Mouse (Mus musculus) layer of hippocampus, adult 9-10 months (tissue): ENCODE results near the gene Cers2.

Source experiments
- DNase-seq: peaks from one replicate; pipeline ENCODE4 v3.0.0; 2022; ENCODE audit warnings: low spot score

Cers2 gene

DNA sequence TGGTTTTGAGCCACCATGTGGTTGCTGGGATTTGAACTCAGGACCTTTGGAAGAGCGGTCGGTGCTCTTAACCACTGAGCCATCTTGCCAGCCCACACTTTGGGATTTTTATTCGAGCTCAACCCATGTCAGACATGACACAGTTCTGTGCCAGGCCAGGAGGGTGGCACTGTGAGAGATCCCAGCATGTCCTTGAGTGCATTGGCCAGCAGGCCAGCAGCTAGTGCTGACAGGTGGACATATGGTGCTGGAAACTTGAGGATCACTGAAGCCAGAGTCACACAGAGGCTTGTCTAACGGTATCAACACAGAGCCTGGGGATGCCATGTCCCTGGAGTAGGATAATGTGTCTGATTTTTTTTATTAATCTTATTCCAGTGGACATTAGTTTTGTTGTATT is 25.2 kb upstream of the Cers2 start:
- DNase-seq, result no peak

DNA sequence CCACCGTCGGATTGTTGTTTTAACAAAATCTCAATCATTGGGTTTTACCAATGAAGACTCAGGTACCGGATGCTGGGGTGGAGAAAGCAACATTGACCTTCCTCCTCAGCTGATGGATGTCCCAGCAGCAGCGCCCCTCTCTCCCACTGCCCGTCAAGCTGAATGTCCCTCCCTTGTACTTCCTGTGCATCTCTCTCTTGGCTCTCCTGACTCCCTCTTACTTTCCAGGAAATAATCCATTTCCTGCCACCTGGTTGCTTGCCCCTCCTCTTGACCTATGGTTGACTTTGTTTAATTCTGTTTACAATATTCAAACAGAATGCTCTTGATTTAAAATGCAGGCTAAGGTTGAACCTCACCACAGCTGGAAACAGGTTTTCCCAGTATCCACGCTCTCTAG is 24.4 kb upstream of the Cers2 start:
- no peak for DNase-seq

DNA sequence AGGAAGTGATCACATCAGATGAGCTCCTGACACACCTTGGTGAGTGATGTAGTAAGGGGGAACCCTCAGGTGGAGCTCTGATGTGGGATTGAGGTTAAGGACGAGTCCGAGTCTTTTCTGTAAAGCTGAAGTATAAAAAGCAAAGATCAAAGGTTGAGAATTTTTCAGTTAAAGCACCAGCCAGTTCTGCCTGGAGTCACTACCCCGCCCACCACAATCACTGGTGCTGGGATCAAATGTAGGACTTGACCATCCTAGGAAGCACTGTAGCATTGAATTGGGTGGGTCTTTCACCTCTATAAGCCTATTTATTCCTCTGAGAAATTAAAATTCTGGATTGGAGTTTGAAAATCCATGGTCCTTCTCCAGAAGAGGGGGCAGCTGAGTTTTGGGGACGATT is 23.6 kb upstream of the Cers2 start:
- DNase-seq, result no peak

DNA sequence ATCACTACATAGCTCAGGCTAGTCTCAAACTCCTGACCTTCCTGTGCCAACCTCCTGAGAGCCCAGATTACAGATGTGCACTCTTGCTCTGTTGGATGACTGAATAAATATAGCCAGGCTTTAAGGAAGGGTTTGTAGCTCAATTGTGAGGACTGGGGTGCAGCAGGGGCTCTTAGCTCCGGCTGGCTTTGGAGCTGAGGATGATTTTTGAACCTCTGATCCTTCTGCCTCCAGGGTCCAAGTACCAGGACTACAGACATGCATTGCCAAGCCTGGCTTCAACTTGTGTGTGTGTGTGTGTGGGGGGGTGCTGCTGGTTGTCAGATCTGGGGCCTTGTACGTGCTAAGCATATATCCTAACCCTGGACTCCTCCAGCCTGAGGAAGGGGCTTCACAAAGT is 21.7 kb upstream of the Cers2 start:
- DNase-seq, result no peak

DNA sequence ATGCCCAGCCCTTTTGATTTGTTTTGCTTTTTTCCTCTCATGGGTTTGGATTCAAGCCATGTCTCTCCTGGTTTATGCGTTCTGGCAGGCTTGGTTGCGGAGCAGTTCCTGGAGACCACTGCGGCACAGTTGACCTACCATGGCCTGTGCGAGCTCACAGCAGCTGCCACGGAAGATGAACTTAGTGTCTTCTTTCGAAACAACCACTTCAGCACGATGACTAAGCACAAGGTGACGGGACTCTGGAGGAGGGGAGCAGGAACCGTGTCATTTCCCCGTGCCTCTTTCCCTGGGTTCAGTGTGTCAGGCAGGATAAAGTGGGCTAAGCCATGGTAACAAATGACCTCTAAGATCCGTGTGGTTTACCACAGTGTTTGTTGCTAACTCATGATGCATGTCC is 21.1 kb upstream of the Cers2 start:
- no peak for DNase-seq

DNA sequence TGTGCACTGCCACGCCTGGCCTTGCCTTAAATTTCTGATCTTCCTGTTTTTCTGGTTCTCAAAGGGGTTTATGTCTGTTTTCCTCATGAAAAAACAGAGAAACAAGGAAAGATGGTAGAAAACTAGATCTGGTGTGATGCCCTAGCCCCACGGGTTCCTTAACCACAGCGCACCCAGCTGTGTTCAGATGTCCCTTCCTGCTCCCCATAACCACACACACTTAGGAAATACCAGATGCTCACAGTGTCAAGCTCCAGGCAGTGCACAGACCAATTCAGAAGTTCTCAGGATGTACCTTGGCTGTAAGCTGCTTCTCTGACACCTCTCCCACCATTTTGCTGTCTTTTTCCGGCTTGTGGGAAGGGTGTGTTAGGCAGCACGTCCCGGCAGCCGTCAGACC is 20.3 kb upstream of the Cers2 start:
- no peak for DNase-seq

DNA sequence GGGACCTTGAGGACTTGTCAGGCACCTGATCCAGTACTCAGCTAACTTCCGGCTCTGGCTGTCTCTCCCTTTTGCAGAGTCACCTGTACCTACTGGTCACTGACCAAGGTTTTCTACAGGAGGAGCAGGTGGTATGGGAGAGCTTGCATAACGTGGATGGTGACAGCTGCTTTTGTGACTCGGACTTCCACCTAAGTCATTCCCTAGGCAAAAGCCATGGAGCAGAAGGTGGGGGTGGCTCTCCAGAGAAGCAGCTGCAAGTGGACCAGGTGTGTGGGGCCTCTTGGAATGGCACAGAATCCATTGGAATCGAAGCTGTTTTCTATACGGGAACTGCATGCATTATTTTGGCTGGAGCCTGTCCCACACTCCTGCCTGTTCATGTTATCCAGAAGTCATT is 19.9 kb upstream of the Cers2 start:
- no peak for DNase-seq

DNA sequence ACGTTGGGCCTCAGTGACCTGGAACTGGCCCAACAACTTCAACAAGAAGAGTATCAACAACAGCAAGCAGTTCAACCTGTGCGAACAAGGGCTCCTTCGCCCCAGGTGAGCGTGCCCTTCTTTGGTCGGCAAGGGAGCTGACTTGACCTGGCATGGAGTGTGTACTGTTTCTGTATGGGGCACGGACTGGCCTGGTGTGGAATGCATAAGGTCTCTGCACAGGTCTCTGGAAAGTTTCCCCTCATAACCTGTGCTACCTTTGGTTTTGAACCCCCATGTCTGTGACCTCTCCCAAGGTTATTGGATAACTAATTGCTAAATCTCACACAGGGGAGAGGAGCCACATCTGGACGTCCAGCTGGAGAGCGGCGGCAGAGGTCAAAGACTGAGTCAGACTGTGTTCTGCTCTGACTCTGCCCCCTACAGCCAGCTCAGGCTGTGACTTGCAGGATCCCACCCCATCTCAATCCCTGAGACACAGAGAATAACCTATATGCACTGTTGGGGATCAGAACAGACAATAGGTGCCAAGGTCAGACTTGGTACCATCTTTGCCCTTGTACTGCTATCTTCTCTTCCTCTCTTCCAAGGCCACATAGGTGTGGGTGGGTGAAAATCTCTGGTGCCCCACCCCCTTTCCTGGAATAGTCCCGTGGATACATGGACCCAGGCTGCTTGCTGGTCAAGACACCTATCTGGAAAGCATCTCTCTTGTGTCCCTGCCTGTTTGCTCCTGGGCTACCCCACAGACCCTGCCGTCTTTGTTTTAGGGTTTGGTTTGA is 19.1 kb upstream of the Cers2 start:
- no peak for DNase-seq

DNA sequence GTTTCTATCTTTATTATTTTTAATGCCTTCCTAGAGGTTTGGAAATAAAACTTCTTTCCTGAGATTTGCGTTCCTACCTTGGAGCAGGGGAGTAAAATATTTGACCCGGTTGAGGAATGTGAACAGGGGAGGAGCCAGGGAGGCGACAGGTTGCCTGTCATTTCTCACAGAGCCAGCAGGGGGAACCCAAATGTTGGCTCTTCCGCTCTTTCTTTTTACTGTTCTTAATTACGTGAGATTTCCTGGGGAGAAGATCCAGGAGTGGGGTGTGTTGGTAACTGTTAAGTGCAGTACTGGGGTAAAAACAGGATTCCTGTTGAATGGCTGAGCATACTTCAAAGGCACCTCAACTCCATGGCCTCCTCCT is 18.5 kb upstream of the Cers2 start:
- no peak for DNase-seq

DNA sequence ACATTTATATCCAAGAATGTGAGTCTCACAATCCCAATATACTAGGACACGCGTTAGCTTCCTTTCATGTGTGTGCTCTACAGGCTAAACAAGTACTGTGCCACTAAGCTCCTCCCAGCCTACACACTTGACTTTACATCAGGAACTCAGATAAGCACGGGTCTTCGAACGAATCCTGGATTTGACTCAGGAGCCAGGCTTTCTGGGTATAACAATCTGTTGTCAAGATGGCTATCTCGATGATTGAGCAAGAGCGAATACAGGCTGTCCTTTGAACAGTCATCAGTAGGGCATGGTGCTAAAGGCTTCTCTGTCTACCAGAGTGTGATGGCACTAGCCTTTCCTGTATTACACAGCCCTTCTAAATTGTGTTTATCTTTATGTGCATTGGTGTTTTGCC is 16.6 kb upstream of the Cers2 start:
- DNase-seq, result no peak

DNA sequence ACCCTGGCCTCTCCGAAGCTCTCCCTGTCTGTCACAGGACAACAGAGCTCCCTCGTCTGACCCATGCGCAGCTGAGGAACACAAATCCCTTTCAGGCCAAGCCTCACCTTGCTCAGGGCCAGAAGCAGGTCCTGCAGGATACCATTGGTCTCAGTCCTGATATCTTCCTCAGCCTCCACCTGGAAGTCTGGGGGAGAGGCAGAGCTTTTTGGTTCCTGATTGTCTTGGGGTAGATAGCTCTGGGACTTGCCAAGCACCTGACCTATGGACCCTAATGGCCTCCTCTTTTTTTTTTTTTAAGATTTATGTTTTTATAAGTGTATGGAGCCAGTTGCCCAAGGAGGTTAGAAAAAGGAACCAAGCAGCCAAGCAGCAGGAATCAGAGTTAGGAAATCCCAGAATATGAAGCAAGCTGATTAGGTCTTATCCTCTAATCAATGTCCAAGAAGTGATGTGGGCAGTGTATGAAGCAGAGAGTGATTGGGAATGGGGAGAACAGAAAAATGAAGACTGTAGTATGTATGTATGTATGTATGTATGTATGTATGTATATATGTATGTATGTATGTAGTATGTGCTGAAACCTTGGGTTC is 13.3 kb upstream of the Cers2 start:
- DNase-seq, result no peak

DNA sequence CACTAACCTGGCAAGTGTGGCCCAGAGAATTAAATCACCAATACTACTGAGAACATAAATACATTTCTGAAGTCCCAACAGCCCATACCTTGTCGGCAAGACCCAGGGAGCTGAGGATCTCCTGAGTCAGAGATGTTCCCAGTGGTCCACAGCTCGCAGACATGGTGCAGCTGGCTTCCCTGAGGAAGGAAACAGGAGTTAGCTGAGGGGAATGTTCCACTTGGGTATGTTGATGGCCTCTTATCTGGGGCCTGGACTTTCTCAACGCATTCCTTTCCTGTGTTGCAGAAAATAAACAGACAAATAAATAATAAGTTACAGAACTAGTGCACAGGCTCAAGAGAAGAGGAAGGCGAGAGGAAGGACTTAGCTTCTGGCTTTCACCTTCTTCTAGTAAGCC is 8.3 kb upstream of the Cers2 start:
- no peak for DNase-seq

DNA sequence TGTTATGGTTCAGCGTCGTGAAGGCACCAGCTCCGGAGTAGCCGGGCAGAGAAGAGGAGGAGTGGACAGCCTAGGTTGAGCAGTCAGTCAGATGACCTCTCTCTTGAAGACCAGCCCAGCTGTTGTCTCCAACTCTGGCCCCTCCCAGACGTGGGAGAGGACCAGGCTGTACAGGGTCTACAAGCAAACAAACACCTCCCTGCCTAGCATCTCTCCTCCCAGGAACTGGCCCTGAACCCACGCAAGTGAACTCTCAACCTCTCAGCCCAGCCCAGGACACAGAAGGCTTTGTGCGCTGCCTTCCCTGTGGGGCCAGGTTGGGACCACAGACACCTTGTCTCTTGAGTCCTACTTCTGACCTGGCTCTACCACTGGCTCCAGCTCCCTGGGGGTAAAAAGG is 7.5 kb upstream of the Cers2 start, which contains the start of gene Anxa9:
Anxa9 (minus strand) TSS at position 77 of the 400 bp plus-strand sequence.
- no peak for DNase-seq

DNA sequence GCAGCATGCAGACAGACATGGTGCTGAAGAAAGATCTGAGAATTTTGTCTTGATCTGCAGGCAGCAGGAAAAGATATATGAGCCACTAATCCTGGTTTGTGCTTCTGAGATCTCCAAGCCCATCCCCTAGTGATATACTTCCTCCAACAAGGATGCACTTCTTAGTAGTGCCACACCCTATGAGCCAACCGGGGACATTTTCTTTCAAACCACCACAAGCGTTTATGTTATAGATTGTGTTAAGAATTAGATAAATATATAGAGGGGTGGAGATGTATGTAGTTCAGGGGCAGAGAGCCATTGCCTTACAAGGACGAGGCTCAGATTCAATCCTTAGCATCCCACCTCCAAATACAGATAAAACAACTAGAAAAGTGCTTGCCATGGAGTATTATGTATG is 4.1 kb upstream of the Cers2 start:
- no peak for DNase-seq

DNA sequence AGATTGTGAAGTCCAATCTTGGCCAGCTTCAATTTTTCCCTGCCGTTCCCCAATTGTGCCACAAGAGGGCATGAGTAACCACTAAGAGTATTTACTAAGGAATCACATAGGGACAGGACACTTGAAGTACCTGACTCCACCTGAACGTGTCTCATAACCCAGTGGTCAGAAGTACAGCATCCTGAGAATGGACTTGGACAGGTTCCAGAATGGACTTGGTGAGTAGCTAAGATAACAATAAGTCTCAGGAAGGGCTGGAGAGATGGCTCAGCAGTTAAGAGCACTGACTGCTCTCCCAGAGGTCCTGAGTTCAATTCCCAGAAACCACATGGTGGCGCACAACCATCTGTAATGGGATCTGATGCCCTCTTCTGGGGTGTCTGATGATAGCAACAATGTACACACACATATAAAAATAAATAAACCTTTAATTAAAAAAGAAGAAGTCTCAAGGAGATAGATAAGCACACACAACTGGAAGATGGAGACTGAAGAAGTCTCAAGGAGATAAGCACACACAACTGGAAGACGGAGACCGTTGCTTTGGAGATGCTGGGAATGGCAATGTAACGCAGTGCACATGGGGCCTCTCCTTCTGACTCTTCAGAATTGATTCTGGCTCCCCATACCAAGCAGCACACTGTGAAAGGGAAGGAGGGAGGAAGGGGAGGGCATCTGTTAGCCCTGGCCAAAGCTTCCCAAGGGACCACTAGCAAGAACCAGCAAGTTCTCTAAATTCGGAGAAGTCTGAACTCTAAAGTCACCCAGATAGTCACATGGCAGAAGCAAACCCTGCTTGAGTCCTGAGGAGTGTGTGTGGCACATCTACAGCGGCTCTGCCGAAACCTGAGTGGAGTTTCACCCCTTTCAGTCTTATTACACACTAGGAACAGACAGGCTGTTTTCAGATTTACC is 3.4 kb upstream of the Cers2 start:
- peak; percentile 90 for DNase-seq

DNA sequence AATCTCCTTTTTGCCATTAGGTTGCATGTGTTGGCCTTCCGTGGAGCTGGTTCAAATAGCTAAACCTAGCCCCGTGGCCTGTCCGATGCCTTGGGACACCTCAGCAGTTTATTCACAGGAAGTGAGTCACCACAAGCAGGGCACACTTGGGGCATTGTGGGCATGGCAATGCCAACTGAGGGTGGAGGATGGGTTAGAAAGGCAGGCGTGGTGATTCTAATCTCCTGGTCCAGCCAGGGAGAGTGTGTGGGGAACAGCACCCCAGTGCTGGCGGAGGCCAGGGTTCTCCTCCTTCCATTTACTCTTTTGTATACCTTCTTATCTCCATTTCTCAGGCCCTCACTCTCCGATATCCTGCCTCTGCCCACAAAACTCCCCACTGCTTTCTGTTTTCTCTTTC is 2.0 kb upstream of the Cers2 start:
- DNase-seq, result no peak

DNA sequence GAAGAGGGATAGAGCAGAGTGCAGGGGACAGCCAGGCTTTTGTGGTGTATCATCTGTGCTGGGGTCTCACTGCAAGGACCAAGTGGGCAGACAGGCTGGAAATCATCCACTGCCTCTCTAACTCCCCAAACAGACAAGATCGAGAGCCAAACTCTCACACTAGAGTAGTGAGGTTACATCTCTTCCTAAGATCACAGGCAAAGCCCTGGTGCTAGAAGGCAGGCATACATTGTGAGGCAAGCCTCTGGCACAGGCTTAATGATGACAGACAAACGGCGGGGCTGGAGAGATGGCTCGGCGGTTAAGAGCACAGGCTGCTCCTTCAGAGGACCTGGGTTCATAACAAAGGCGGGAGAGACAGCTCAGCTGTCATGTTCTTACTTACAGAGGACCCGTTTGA is 1.1 kb upstream of the Cers2 start:
- no peak for DNase-seq

DNA sequence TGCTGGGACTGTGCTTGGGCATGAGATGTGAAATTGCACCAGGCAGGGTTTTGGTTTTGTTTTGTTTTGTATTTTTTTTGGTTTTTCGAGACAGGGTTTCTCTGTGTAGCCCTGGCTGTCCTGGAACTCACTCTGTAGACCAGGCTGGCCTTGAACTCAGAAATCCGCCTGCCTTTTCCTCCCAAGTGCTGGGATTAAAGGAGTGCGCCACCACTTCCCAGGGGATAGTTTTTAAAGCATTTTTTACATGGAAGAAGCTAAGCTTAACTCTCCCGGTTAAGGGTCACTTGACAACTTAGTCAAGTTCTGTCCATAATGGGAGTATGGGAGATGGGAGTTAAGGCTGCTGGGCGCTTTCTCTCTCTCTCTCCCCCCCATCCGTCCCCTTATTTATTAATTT is 516 bp upstream of the Cers2 start:
- no peak for DNase-seq

DNA sequence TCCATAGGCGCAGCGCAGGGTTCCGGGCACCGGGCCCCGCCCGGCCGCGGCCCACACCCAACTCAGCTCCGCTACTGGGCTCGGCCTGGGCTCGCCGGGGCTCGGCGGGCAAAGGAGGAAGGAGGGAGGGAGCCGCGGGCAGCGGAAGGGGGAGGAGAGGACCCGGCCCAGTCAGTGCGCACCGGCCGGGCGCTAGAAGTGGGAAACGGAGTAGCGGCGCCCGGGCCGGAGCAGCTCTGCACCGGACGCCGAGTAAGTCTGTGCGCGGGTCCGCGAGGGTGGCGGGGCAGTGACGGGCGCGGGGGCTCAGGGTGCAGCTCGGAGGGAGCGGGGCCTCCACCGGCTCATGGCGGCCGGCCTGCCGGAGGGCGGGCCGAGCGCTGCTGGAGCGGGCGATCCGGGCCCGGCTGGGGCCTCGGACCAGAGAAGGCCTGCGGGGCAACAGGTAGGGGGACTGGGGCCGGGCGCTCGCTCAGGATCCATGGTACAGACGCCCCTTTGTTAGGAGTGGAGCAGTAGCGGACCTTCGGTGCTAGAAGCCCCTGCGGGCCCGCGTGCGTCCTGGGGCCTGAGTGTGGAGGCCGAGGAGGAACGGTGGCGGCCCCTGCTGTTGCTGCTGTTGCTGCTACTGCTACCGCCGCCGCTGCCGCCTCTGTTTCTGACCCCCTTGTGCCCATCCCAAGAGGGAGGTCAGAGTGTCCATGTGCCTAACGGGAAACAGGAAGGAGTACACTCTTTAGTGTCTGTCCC is 678 bp downstream of the Cers2 start:
- DNase-seq, result no peak

DNA sequence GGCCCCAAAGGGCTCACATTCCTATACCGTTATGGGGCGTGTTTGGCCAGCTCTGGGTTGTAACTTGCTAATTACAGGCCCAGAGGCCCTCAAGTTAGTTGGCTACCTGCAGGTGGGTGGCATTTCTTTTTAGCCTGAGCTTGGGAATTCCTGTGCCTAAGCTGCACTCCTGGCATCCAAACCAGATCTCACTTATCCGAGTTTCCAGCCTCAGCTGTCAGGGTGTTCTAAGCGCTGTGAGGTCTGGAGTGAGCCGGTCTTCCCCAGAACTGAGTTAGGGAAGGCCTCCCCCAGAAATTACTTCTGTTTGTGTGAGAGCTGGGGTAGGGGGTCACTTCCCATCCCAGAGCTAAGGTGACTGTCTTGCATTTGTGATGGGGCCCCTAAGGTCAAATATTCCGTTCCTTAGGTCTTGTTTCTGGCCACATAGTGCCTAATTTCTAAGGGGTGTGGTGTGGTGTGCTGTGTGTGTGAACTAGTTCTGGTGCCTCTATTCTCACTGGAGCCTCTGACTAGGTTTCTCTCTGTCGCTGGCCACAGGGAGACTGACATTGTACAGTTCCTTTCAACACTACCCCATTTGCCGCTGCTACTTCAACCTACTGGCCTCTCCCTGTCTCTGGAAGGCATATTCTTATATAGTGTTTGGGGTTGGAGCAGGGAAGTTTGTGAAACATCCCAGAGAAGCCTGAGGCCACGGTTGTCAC is 1.4 kb downstream of the Cers2 start:
- DNase-seq, result no peak

DNA sequence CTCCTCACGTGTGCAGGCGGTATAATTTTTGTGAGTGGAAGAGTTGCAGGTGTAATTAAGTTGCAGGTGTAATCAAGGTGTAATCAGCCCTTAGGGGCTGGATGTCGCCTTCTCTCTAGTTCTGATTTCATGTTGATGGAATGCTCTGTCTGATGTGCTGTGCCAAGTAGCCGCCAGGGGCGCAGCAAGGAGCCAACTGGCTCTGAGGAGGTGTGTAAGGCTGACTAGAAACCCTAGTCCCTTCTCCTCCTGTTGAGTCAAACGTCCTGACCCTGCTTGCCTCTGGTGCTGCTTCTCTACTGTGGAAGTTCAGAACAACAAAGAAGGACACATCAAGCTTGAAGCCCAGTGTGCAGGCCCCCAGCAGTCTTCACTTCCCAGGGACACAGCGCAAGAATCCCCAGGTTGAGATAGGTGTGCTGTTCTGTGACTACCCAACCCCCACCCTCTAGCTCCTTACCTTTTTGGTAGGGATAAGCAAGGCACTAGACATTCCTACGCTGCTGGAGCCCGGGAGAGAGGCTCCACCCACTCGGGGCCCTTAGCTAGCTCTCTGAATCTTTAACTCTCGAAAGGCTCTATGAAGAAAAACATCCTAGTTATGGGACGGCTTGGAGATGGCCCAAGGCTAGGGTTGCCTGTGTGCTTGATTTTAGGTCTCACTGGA is 3.0 kb downstream of the Cers2 start:
- DNase-seq, result no peak
